Mouse (Mus musculus) stomach, postnatal 0 days (tissue): ENCODE measurements at regions not wholly inside any gene's neighbourhood (a gene's known extent, or its start where the extent isn't known, plus 50 kb on each side); places are given as distances from the start of the nearest gene placed in this dataset.

ENCODE experiments used
- CTCF ChIP-seq: IDR thresholded peaks from 2 replicates; pipeline ENCODE4 v1.5.1; 2016; ENCODE audit warnings: antibody characterized with exemption, low read depth, mild to moderate bottlenecking, moderate library complexity
- EP300 ChIP-seq: optimal IDR thresholded peaks from 2 replicates; pipeline ENCODE3; 2016; ENCODE audit warnings: antibody characterized with exemption

GRCm38 (mm10) chr4:29123697-29124377, 310.9 kb downstream of the Epha7 start:
- TF ChIP-seq CTCF = no peak
- no peak for TF ChIP-seq EP300
